Mouse (Mus musculus): ENCODE data around the gene Plekhm3. TPM values are rescaled to one million over a fixed set of nuclear protein-coding genes. Genes with fewer than 3 reads are reported as not detected.

Gene Plekhm3
- polyA plus RNA-seq, 1 experiment, result 2.3 TPM

GRCm38 (mm10) chr1:64826348-64827103 lies 130.1 kb downstream of the Plekhm3 start:
- H3ac ChIP-seq (ENCODE audit: control insufficient read depth, insufficient read length, low read depth), result no peak overlapping the region
- TF ChIP-seq MYOD1 (IDR thresholded peaks at IDR 0.05; ENCODE audit: control insufficient read depth, insufficient read length, low read depth), result peak; percentile 72
- peak; percentile 81 for TF ChIP-seq USF1 (IDR thresholded peaks at IDR 0.05; ENCODE audit: low read depth)
- no peak for TF ChIP-seq MAX (IDR thresholded peaks at IDR 0.05)

DNA sequence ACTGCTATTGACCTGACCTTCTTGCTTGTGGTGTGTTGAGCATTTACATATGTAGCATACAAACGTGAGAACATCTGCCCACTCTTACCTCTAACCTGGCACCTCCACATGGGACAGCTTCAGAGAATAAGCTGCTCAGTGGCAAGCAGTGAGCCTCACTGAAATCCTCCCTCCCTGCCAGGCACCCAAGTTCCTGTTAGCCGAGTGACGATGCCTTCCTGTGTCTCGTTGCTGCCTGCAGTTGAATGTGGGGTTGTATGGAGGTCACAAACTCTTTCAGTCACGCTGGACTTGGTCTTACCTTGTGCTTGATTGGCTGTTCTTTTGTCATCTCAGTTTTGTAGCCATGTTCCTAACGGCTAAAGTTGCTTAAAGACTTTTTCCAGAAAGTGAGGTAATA lies 133.1 kb downstream of the Plekhm3 start:
- Histone ChIP-seq H3K4me3 (ENCODE audit: insufficient read depth, poor library complexity, severe bottlenecking) (no peak overlapping the region), H3ac (ENCODE audit: control insufficient read depth, insufficient read length, low read depth) (no peak overlapping the region), H3K27me3 (ENCODE audit: control insufficient read depth, insufficient read depth, insufficient read length) (no peaks in the 10 kb centered on the region), H3K79me2 (ENCODE audit: control insufficient read depth, insufficient read depth) (no peaks in the 10 kb centered on the region), H3K79me3 (ENCODE audit: low read depth) (no peaks in the 10 kb centered on the region), H3K36me3 (ENCODE audit: control insufficient read depth, insufficient read depth) (no peaks in the 10 kb centered on the region)
- TF ChIP-seq CEBPB (IDR thresholded peaks at IDR 0.05; ENCODE audit: low read depth) (no peak), USF1 (IDR thresholded peaks at IDR 0.05; ENCODE audit: low read depth) (no peak)

More at GRCm38 (mm10) chr1:64826348-64827103, 130.1 kb downstream of the Plekhm3 start:
- Histone ChIP-seq H3K79me3 (ENCODE audit: low read depth) (no peaks in the 10 kb centered on the region), H3K79me2 (ENCODE audit: control insufficient read depth, insufficient read depth) (no peaks in the 10 kb centered on the region), H3K36me3 (ENCODE audit: control insufficient read depth, insufficient read depth) (no peaks in the 10 kb centered on the region), H3K27me3 (ENCODE audit: control insufficient read depth, insufficient read depth, insufficient read length) (no peaks in the 10 kb centered on the region), H3K4me3 (ENCODE audit: insufficient read depth, poor library complexity, severe bottlenecking) (no peak overlapping the region)

- H3K4me3 ChIP-seq (ENCODE audit: insufficient read depth, poor library complexity, severe bottlenecking), result no peak overlapping the region
- no peak for TF ChIP-seq MYOD1 (IDR thresholded peaks at IDR 0.05; ENCODE audit: control insufficient read depth, insufficient read length, low read depth)
- no peaks in the 10 kb centered on the region for H3K79me2 ChIP-seq (ENCODE audit: control insufficient read depth, insufficient read depth)
- H3K27me3 ChIP-seq (ENCODE audit: control insufficient read depth, insufficient read depth, insufficient read length), result no peaks in the 10 kb centered on the region
- H3K79me3 ChIP-seq (ENCODE audit: low read depth), result no peaks in the 10 kb centered on the region
- H3ac ChIP-seq (ENCODE audit: control insufficient read depth, insufficient read length, low read depth), result no peak overlapping the region
- no peaks in the 10 kb centered on the region for H3K36me3 ChIP-seq (ENCODE audit: control insufficient read depth, insufficient read depth)
These were observed 138.9 kb downstream of the Plekhm3 start for GRCm38 (mm10) chr1:64817709-64818108.

- Histone ChIP-seq H3K36me3 (ENCODE audit: control insufficient read depth, insufficient read depth) (no peaks in the 10 kb centered on the region), H3K79me2 (ENCODE audit: control insufficient read depth, insufficient read depth) (no peaks in the 10 kb centered on the region), H3K4me3 (ENCODE audit: insufficient read depth, poor library complexity, severe bottlenecking) (no peak overlapping the region), H3K79me3 (ENCODE audit: low read depth) (no peaks in the 10 kb centered on the region), H3K27me3 (ENCODE audit: control insufficient read depth, insufficient read depth, insufficient read length) (no peaks in the 10 kb centered on the region), H3ac (ENCODE audit: control insufficient read depth, insufficient read length, low read depth) (no peak overlapping the region)
- TF ChIP-seq FOSL1 (IDR thresholded peaks at IDR 0.05; ENCODE audit: insufficient read depth, low read length, poor library complexity, severe bottlenecking) (no peak), CEBPB (IDR thresholded peaks at IDR 0.05; ENCODE audit: low read depth) (no peak), MAX (IDR thresholded peaks at IDR 0.05) (no peak), CTCF (IDR thresholded peaks at IDR 0.05; ENCODE audit: control insufficient read depth, insufficient read depth, insufficient read length) (no peak), MYOD1 (IDR thresholded peaks at IDR 0.05; ENCODE audit: control insufficient read depth, insufficient read length, low read depth) (no peak), MYOG (IDR thresholded peaks at IDR 0.05; ENCODE audit: control insufficient read depth, extremely low read depth, insufficient read length) (no peak), USF1 (IDR thresholded peaks at IDR 0.05; ENCODE audit: low read depth) (no peak)
These were observed 143.4 kb downstream of the Plekhm3 start for GRCm38 (mm10) chr1:64813182-64813581.

GRCm38 (mm10) chr1:64811956-64812355 lies 144.7 kb downstream of the Plekhm3 start:
- H3ac ChIP-seq (ENCODE audit: control insufficient read depth, insufficient read length, low read depth), result no peak overlapping the region
- no peak for TF ChIP-seq CEBPB (IDR thresholded peaks at IDR 0.05; ENCODE audit: low read depth)
- no peak for TF ChIP-seq MYOG (IDR thresholded peaks at IDR 0.05; ENCODE audit: control insufficient read depth, extremely low read depth, insufficient read length)
- no peak for TF ChIP-seq FOSL1 (IDR thresholded peaks at IDR 0.05; ENCODE audit: insufficient read depth, low read length, poor library complexity, severe bottlenecking)
- TF ChIP-seq MYOD1 (IDR thresholded peaks at IDR 0.05; ENCODE audit: control insufficient read depth, insufficient read length, low read depth), result no peak
- TF ChIP-seq MAX (IDR thresholded peaks at IDR 0.05), result no peak
- no peak for TF ChIP-seq USF1 (IDR thresholded peaks at IDR 0.05; ENCODE audit: low read depth)
- no peak for TF ChIP-seq CTCF (IDR thresholded peaks at IDR 0.05; ENCODE audit: control insufficient read depth, insufficient read depth, insufficient read length)
- no peaks in the 10 kb centered on the region for H3K79me2 ChIP-seq (ENCODE audit: control insufficient read depth, insufficient read depth)
- H3K36me3 ChIP-seq (ENCODE audit: control insufficient read depth, insufficient read depth), result no peaks in the 10 kb centered on the region
- H3K27me3 ChIP-seq (ENCODE audit: control insufficient read depth, insufficient read depth, insufficient read length), result no peaks in the 10 kb centered on the region
- H3K4me3 ChIP-seq (ENCODE audit: insufficient read depth, poor library complexity, severe bottlenecking), result no peak overlapping the region
- no peaks in the 10 kb centered on the region for H3K79me3 ChIP-seq (ENCODE audit: low read depth)

- no peaks in the 10 kb centered on the region for H3K27me3 ChIP-seq (ENCODE audit: control insufficient read depth, insufficient read depth, insufficient read length)
- no peaks in the 10 kb centered on the region for H3K79me3 ChIP-seq (ENCODE audit: low read depth)
- TF ChIP-seq MYOG (IDR thresholded peaks at IDR 0.05; ENCODE audit: control insufficient read depth, extremely low read depth, insufficient read length) (no peak), CEBPB (IDR thresholded peaks at IDR 0.05; ENCODE audit: low read depth) (no peak), FOSL1 (IDR thresholded peaks at IDR 0.05; ENCODE audit: insufficient read depth, low read length, poor library complexity, severe bottlenecking) (no peak), USF1 (IDR thresholded peaks at IDR 0.05; ENCODE audit: low read depth) (no peak), CTCF (IDR thresholded peaks at IDR 0.05; ENCODE audit: control insufficient read depth, insufficient read depth, insufficient read length) (no peak), MYOD1 (IDR thresholded peaks at IDR 0.05; ENCODE audit: control insufficient read depth, insufficient read length, low read depth) (no peak), MAX (IDR thresholded peaks at IDR 0.05) (no peak)
- no peak overlapping the region for H3K4me3 ChIP-seq (ENCODE audit: insufficient read depth, poor library complexity, severe bottlenecking)
- no peaks in the 10 kb centered on the region for H3K36me3 ChIP-seq (ENCODE audit: control insufficient read depth, insufficient read depth)
- H3ac ChIP-seq (ENCODE audit: control insufficient read depth, insufficient read length, low read depth), result no peak overlapping the region
- H3K79me2 ChIP-seq (ENCODE audit: control insufficient read depth, insufficient read depth), result no peaks in the 10 kb centered on the region
These were observed 147.5 kb downstream of the Plekhm3 start for GRCm38 (mm10) chr1:64809085-64809484.

All from C2C12 (cell line).